Mouse (Mus musculus) small intestine, adult 2 months (tissue): ENCODE measurements around the gene Cenpn. TPM values are rescaled to one million over a fixed set of nuclear protein-coding genes. Genes with fewer than 3 reads are reported as not detected.
A peak's percentile ranks its signal among the peaks of the same experiment; 100 is the strongest.

Experiments
- H3K27ac ChIP-seq: fragments of 200-500 bp; 2 replicates; pipeline ENCODE4 v1.5.1; 2012; ENCODE audit warnings: low read depth, low read length, control low read depth, inconsistent platforms; ENCODE audit not compliant: insufficient read depth
- H3K27me3 ChIP-seq: fragments of 200-500 bp; 2 replicates; pipeline ENCODE4 v1.6.1; 2012; ENCODE audit warnings: mild to moderate bottlenecking, moderate library complexity, low read length, inconsistent platforms; ENCODE audit not compliant: control insufficient read depth, insufficient read depth
- H3K36me3 ChIP-seq: fragments of 200-500 bp; 2 replicates; pipeline ENCODE4 v1.6.1; 2012; ENCODE audit warnings: mild to moderate bottlenecking, low read length, control low read depth, inconsistent platforms; ENCODE audit not compliant: control insufficient read depth, insufficient read depth
- H3K4me1 ChIP-seq: fragments of 200-500 bp; 2 replicates; pipeline ENCODE4 v1.6.1; 2012; ENCODE audit warnings: low read length, inconsistent platforms, mixed read lengths; ENCODE audit not compliant: control insufficient read depth, insufficient read depth, insufficient read length
- H3K4me3 ChIP-seq: fragments of 200-500 bp; 2 replicates; pipeline ENCODE4 v1.5.1; 2012; ENCODE audit warnings: low read depth, mild to moderate bottlenecking, control low read depth, inconsistent platforms, low read length, moderate library complexity
- CTCF ChIP-seq: fragments of 200-500 bp; IDR thresholded peaks from 2 replicates; pipeline ENCODE4 v1.5.1; 2012; ENCODE audit warnings: low read depth, mild to moderate bottlenecking, control low read depth, inconsistent platforms, low read length, moderate library complexity, mixed read lengths; ENCODE audit not compliant: insufficient replicate concordance, insufficient read length; ENCODE audit errors: extremely low read depth
- POLR2A ChIP-seq: fragments of 200-500 bp; IDR thresholded peaks from 2 replicates; pipeline ENCODE4 v1.6.1; 2012; ENCODE audit warnings: low read depth, mild to moderate bottlenecking, control low read depth, inconsistent platforms, low read length, moderate library complexity
- WGBS: fragments of 180-500 bp; shearing (Covaris S2); methylation state at CpG from one replicate; pipeline ENCODE4 v1.1.7; 2018; 5-methylcytosine and 5-hydroxymethylcytosine counted together
- polyA plus RNA-seq: library from polyadenylated mRNA; depleted of rRNA; stranded (reverse); fragments of >200 nt; gene quantifications from 2 replicates; pipeline ENCODE4 v1.2.3, GENCODE M21; 2012

Cenpn gene
- polyA plus RNA-seq, 1 experiment = 1.8 TPM

GRCm38 (mm10) chr8:116942284-116943058 lies 20.9 kb downstream of the Cenpn start:
- Histone ChIP-seq H3K4me1 (peaks cover 10% of the 10 kb centered on the region), H3K4me3 (no peak overlapping the region), H3K27ac (no peak overlapping the region), H3K27me3 (no peaks in the 10 kb centered on the region), H3K36me3 (no peaks in the 10 kb centered on the region)
- WGBS = 58% methylated on average over 12 of the region's 12 CpGs
- TF ChIP-seq CTCF (no peak), POLR2A (no peak)

DNA sequence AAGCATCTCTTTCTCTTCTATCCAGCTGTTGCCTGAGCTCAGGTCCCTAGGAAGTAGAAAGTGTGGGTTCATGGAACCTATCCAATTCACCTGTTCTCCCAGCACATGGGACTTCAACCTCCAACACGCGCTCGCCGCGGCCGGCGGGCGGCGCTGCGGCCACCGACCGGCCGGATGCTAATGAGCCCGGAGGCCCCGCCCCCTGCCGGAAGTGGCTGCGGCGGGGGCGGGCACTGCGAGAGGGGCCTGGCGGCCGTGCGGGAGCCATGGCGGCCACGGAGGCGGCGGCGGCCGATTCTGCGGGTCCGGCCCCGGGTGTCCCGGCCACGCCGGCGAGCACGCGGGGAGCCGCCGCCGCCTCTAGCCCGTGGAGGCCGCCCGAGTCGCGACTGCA lies 21.6 kb downstream of the Cenpn start, which contains the start of gene Atmin:
Gene Atmin, plus strand, starts transcription at position 233 of the 394 bp plus-strand sequence.
- 0% methylated on average over 35 of the region's 46 CpGs for WGBS
- Histone ChIP-seq H3K4me3 (peak within 1 kb of the TSS; percentile 84), H3K27ac (no peak within 1 kb of the TSS; the same call in 1 of the 2 replicates), H3K36me3 (no peaks in the 10 kb centered on the region), H3K27me3 (no peaks in the 10 kb centered on the region), H3K4me1 (peaks cover 13% of the 10 kb centered on the region)
- TF ChIP-seq POLR2A (no peak; the same call in 1 of the 2 replicates), CTCF (peak; percentile 78)

GRCm38 (mm10) chr8:116943555-116944384 lies 22.2 kb downstream of the Cenpn start:
- peak overlapping the region; percentile 84 for H3K4me3 ChIP-seq
- H3K4me1 ChIP-seq = peaks cover 13% of the 10 kb centered on the region
- TF ChIP-seq CTCF = no peak
- no peak for TF ChIP-seq POLR2A
- H3K27ac ChIP-seq = no peak overlapping the region; the same call in 1 of the 2 replicates
- under 1% methylated on average over 62 of the region's 62 CpGs for WGBS
- no peaks in the 10 kb centered on the region for H3K36me3 ChIP-seq
- H3K27me3 ChIP-seq = no peaks in the 10 kb centered on the region

DNA sequence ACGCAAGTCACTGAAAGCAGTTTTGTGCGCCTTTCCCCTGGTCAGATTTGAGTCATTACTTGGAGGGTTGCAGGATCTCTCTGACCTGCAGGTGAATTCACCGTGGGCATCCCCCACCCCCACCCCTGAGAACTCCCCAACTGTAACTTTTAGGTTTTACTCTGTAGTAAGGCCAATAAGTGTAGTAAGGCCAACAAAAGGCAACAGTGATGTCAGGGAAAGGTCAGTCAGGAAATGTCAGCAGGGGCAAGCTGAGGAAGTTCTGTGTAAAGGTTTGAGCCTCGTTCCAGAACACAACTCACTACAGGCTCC lies 22.8 kb downstream of the Cenpn start:
- no peaks in the 10 kb centered on the region for H3K36me3 ChIP-seq
- TF ChIP-seq CTCF (no peak), POLR2A (no peak)
- 10% methylated on average over 4 of the region's 4 CpGs for WGBS
- H3K27ac ChIP-seq = no peak overlapping the region
- H3K4me3 ChIP-seq = peak overlapping the region; percentile 84
- peaks cover 13% of the 10 kb centered on the region for H3K4me1 ChIP-seq
- H3K27me3 ChIP-seq = no peaks in the 10 kb centered on the region

DNA sequence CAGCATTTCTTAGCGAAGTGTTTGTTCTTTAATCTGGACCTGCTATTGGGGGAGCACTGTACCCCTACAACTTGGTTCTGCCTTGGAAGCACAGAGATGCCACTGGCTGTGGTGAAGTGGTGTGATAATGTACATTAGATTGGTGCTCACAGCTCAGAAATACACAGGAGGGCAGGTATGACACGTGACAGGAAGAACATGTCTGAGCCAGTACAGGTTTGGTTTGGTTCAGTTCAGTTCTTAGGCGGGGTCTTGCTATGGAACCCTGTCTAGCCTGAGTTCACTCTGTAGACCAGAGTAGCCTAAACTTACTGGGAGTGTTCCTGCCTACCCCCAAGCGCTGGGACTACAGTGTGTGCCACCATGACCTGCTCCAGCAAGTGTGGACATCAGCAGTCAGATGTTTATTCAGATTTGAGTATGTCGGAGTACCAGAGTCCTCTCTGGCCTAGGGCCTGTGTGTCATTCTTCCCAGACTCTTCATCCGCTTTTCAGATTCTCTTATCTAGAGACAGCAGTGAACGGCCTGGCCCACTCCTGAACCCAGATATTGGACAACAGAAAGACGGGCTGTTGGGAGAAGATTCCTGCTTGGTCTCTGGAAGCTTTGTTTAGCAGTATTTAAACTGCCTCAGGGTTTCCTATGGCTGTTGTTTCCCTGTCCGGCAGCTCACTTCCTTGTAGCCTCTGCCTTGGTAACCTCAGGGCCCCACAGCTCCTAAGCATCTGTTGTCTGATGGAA lies 23.8 kb downstream of the Cenpn start:
- Histone ChIP-seq H3K36me3 (no peaks in the 10 kb centered on the region), H3K4me1 (peaks cover 13% of the 10 kb centered on the region), H3K4me3 (no peak overlapping the region), H3K27ac (no peak overlapping the region), H3K27me3 (no peaks in the 10 kb centered on the region)
- WGBS = 85% methylated on average over 9 of the region's 9 CpGs
- TF ChIP-seq POLR2A (no peak), CTCF (no peak)

DNA sequence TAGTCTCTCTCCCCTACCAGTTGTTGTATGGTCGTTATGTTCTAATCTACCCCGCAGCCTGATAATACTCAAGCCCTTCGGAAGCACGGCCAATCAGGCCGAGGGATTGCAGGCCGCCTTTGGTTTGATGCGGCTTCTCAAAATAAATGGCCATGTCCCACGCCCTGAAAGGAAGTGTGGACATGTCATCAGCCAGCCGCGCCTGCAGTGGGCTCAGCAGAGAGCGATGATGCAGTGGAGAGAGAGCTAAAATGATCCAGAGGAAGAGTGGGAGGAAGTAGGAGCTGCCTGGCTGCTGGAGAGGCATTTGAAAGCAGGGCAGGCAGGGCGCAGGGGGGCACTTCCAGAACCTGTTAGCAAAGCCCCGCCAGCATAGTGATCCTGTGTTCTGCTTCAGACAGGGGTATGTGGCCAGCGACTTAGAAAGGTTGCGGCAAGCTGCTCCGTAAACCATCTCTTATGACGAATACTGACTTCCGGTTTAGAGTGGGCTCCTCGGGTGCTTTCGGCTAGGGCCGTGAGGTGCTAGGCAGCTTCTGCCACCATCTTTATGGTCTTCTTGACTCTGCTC lies 24.8 kb downstream of the Cenpn start:
- H3K4me3 ChIP-seq = peak overlapping the region; percentile 34
- no peaks in the 10 kb centered on the region for H3K27me3 ChIP-seq
- 78% methylated on average over 21 of the region's 21 CpGs for WGBS
- no peaks in the 10 kb centered on the region for H3K36me3 ChIP-seq
- no peak overlapping the region for H3K27ac ChIP-seq
- peaks cover 15% of the 10 kb centered on the region for H3K4me1 ChIP-seq
- TF ChIP-seq CTCF (no peak), POLR2A (no peak)
